Mouse (Mus musculus): Measurements from ENCODE around the gene Hdac5. TPM values are rescaled to one million over a fixed set of nuclear protein-coding genes. Genes with fewer than 3 reads are reported as not detected.

Hdac5 gene
- polyA plus RNA-seq, 1 experiment from 2014 or later: 45.4 TPM

DNA sequence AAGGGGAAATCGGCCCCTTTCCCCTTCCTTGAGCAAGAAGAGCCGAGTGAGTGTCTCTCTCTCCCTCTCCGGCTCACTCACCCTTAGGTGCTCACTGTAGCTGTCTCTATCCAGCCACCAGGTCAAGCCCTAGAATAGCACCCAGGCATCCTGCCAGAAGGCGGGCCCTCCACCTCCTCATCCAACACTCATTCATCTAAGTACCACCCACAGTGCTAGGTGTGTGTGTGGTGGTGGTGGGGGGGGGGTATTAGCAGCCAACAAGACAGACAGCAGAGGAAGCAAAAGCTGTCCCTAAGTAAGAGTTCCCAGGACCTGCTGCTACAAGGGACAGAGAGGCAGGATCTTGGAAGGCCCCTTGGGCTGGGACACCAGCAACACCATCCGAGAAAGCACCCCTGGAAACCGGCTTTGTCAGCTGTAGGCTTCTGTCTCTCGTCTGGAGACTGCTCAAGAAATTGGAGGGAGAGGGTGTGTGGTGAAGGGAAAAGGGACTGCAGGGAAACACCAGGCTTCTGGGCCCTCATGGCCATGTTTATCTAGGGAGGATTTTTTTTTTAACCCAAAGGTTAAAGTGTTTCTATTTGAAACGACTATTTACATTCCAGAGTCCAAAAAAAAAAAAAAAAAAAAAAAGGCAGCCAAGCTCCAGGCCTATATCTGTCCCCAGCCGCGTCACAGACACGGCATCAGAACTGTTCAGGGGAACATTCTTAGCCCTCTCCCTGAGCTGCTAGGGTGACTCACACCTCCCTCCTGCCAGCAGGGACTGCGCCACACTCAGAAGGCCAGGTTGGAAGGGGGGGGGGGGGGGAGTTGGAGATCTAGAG lies 13.7 kb downstream of the Hdac5 start:
- 10% methylated on average over 12 of the region's 12 CpGs for WGBS
- Histone ChIP-seq H3K36me3 (ENCODE audit: control insufficient read depth, insufficient read depth, low read length) (0 out of 2 replicates have a peak, but pooled peaks cover 5% of the 10 kb centered on the region), H3K4me1 (replicated peaks; ENCODE audit: control insufficient read depth, insufficient read depth, low read length) (peaks cover 88% of the 10 kb centered on the region), H3K9ac (ENCODE audit: low read length) (peak overlapping the region; percentile 27), H3K4me2 (ENCODE audit: low read length) (peak overlapping the region; percentile 91), H3K4me3 (ENCODE audit: low read depth, low read length) (peak overlapping the region; percentile 11), H3K27me3 (replicated peaks; ENCODE audit: control insufficient read depth, insufficient read depth, low read length) (no peaks in the 10 kb centered on the region), H3K9me3 (ENCODE audit: control insufficient read depth, low read length) (no peaks in the 10 kb centered on the region), H3K27ac (ENCODE audit: low read depth) (peak overlapping the region; percentile 83)
- ATAC-seq (replicated peaks; ENCODE audit: low FRiP score, low TSS enrichment, low read depth) (peak; percentile 38; the same call in 1 of the 2 replicates), DNase-seq (ENCODE audit: low spot score) (peak; percentile 65)

DNA sequence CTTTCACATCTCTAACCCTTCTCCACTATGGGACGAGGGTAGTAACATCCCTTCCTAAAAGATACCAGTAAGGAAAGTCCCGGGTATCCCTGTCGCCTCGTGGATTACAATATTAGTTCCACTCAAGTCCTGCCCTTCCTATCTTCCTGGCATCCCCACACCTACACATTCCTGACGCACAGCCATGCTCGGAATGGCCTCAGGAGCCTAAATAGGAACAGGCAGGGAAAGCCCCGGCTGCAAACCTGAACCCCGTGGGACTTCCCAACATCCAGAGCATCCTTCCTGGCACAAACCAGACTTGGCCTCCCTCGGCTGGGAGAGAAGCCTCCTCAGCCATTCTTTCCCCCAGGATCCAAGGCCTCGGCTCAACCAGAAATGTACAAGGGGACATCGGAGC lies 14.5 kb downstream of the Hdac5 start:
- Histone ChIP-seq H3K36me3 (ENCODE audit: control insufficient read depth, insufficient read depth, low read length) (0 out of 2 replicates have a peak, but pooled peaks cover 6% of the 10 kb centered on the region), H3K4me2 (ENCODE audit: low read length) (peak overlapping the region; percentile 91), H3K4me3 (ENCODE audit: low read depth, low read length) (no peak overlapping the region), H3K27me3 (replicated peaks; ENCODE audit: control insufficient read depth, insufficient read depth, low read length) (no peaks in the 10 kb centered on the region), H3K9ac (ENCODE audit: low read length) (peak overlapping the region; percentile 27), H3K4me1 (replicated peaks; ENCODE audit: control insufficient read depth, insufficient read depth, low read length) (peaks cover 91% of the 10 kb centered on the region), H3K9me3 (ENCODE audit: control insufficient read depth, low read length) (no peaks in the 10 kb centered on the region), H3K27ac (ENCODE audit: low read depth) (peak overlapping the region; percentile 83)
- no peak for DNase-seq (ENCODE audit: low spot score)
- 54% methylated on average over 11 of the region's 11 CpGs for WGBS
- ATAC-seq (replicated peaks; ENCODE audit: low FRiP score, low TSS enrichment, low read depth): no peak

DNA sequence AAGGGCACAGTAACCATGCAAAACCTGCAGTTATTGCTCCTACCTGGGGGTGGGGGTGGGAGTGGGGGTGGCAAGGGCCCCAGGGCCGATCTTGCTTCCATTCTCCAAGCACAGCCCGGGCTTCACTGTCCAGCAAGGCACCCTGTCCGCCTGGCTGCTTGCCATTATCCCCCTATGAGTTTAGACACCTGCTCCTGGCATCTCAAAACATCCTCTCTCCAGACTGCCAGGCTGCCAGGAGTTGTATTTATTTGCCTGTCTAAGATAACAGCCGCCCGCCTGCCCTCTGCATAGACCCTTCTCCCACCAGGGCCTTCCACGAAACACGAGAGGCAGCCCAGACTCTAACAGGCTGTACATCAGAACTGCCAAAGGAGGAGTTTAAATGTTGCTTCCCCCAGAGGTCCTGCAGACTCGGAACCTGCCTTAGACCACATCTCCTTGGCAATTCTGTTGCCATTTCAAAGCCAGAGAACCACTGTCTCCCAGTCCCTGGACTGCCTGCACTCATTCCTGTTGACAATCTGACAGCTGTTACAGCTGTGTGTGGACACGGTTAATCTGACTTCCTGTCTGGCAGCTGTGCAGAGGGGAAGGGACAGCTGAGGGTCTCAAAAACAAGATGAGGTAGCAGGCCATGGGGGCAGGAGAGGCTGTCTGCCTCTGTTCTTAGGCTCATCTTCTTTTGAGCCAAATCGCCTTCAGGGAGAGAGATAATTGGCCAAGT lies 15.4 kb downstream of the Hdac5 start:
- Histone ChIP-seq H3K27me3 (replicated peaks; ENCODE audit: control insufficient read depth, insufficient read depth, low read length) (no peaks in the 10 kb centered on the region), H3K9ac (ENCODE audit: low read length) (no peak overlapping the region), H3K4me2 (ENCODE audit: low read length) (peak overlapping the region; percentile 91), H3K9me3 (ENCODE audit: control insufficient read depth, low read length) (no peaks in the 10 kb centered on the region), H3K27ac (ENCODE audit: low read depth) (peak overlapping the region; percentile 27; the same call in 1 of the 2 replicates), H3K36me3 (ENCODE audit: control insufficient read depth, insufficient read depth, low read length) (0 out of 2 replicates have a peak, but pooled peaks cover 6% of the 10 kb centered on the region), H3K4me3 (ENCODE audit: low read depth, low read length) (no peak overlapping the region), H3K4me1 (replicated peaks; ENCODE audit: control insufficient read depth, insufficient read depth, low read length) (peaks cover 88% of the 10 kb centered on the region)
- WGBS: 25% methylated on average over 10 of the region's 10 CpGs
- DNase-seq (ENCODE audit: low spot score) (no peak), ATAC-seq (replicated peaks; ENCODE audit: low FRiP score, low TSS enrichment, low read depth) (no peak)

DNA sequence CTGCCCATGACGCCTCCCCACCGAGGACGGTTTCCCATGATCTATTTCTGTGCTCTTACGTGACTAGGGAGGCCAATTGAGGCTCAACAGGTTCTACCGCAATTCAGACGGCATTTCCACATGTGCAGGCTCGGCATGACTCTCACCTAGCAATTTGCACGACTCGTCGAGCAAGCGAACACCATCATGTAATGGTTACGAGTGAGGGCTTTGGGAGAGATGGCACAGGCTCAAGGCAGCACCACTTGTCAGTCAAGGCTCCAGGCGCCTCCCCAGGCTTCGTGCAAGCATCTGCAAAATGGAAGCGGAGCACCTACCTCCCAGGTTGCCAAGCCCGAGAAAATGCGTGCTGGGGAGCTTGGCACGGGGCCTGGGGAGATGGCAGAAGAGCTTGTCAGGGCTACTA lies 18.0 kb downstream of the Hdac5 start:
- DNase-seq (ENCODE audit: low spot score) (no peak), ATAC-seq (replicated peaks; ENCODE audit: low FRiP score, low TSS enrichment, low read depth) (no peak)
- WGBS: 52% methylated on average over 18 of the region's 18 CpGs
- no peaks in the 10 kb centered on the region for H3K27me3 ChIP-seq (replicated peaks; ENCODE audit: control insufficient read depth, insufficient read depth, low read length)
- H3K9ac ChIP-seq (ENCODE audit: low read length): no peak overlapping the region
- no peaks in the 10 kb centered on the region for H3K9me3 ChIP-seq (ENCODE audit: control insufficient read depth, low read length)
- 0 out of 2 replicates have a peak overlapping the region, but pooled peaks have one; percentile 22 for H3K27ac ChIP-seq (ENCODE audit: low read depth)
- H3K4me1 ChIP-seq (replicated peaks; ENCODE audit: control insufficient read depth, insufficient read depth, low read length): peaks cover 85% of the 10 kb centered on the region
- H3K4me3 ChIP-seq (ENCODE audit: low read depth, low read length): no peak overlapping the region
- H3K36me3 ChIP-seq (ENCODE audit: control insufficient read depth, insufficient read depth, low read length): peaks cover 8% of the 10 kb centered on the region
- no peak overlapping the region for H3K4me2 ChIP-seq (ENCODE audit: low read length)

DNA sequence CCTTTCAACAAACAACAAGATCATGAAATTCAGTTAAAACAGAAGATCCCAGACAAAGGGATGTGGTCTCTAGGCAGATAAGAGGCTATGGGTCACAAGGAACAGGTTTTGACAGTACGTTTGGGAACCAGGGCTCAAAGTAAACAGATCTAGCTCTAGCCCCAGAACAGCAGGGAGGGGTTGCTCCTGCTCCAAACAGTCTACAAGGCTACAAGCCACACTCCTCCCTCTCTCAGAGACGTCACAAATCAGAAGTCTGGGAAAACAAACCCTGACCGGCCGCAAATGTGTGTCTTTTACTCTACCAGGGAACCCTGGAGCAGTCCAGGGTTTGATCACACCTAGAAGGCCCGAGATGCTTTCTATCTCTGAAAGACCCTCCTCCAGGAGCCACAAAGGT lies 19.0 kb downstream of the Hdac5 start:
- DNase-seq (ENCODE audit: low spot score): no peak
- Histone ChIP-seq H3K27me3 (replicated peaks; ENCODE audit: control insufficient read depth, insufficient read depth, low read length) (no peaks in the 10 kb centered on the region), H3K27ac (ENCODE audit: low read depth) (no peak overlapping the region), H3K4me1 (replicated peaks; ENCODE audit: control insufficient read depth, insufficient read depth, low read length) (peaks cover 76% of the 10 kb centered on the region), H3K9ac (ENCODE audit: low read length) (no peak overlapping the region), H3K36me3 (ENCODE audit: control insufficient read depth, insufficient read depth, low read length) (peaks cover 17% of the 10 kb centered on the region), H3K4me2 (ENCODE audit: low read length) (no peak overlapping the region), H3K9me3 (ENCODE audit: control insufficient read depth, low read length) (no peaks in the 10 kb centered on the region), H3K4me3 (ENCODE audit: low read depth, low read length) (no peak overlapping the region)
- 27% methylated on average over 5 of the region's 5 CpGs for WGBS
- ATAC-seq (replicated peaks; ENCODE audit: low FRiP score, low TSS enrichment, low read depth): no peak

DNA sequence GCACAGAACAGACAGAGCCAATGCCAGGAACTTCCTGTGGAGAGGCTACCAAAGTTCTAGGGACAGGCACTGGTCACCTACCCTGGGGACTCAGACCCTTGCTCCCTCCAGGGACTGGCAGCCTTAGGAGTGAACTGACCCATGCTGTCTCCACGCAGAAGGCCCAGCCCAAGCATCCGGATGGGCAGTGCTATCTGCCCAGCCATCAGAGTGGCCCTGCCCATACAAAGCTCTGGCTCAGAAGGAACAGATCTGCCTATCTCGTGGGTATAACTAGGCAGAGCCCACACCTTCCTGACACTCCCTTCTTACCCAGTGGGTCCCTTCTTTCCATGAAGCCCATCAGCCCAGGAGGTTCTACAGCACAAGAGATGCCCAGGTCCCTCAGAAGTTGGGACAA lies 19.8 kb downstream of the Hdac5 start:
- ATAC-seq (replicated peaks; ENCODE audit: low FRiP score, low TSS enrichment, low read depth) (no peak), DNase-seq (ENCODE audit: low spot score) (no peak)
- Histone ChIP-seq H3K9me3 (ENCODE audit: control insufficient read depth, low read length) (no peaks in the 10 kb centered on the region), H3K9ac (ENCODE audit: low read length) (no peak overlapping the region), H3K27me3 (replicated peaks; ENCODE audit: control insufficient read depth, insufficient read depth, low read length) (no peaks in the 10 kb centered on the region), H3K36me3 (ENCODE audit: control insufficient read depth, insufficient read depth, low read length) (peaks cover 25% of the 10 kb centered on the region), H3K27ac (ENCODE audit: low read depth) (no peak overlapping the region), H3K4me3 (ENCODE audit: low read depth, low read length) (no peak overlapping the region), H3K4me1 (replicated peaks; ENCODE audit: control insufficient read depth, insufficient read depth, low read length) (peaks cover 68% of the 10 kb centered on the region), H3K4me2 (ENCODE audit: low read length) (no peak overlapping the region)
- WGBS: 75% methylated on average over 3 of the region's 3 CpGs

DNA sequence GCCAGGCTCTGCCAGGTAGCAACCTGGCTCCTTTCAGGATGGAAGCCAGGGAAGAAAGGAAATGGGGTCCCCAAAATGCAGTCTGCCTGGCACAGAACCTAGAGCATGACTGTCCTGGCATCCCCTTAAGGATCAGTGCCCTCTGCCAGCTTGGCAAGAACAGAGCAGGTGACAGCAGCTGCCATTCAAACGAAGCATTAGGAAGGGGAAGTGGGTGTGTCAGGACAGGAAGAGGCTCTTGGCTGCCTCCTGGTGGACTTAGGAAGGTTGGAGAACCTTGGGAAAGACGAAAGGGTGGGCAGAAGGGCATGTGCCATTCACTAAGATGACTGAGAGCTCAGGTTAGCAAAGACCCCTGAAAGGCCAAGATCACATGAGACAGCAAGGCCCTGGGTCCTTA lies 20.2 kb downstream of the Hdac5 start:
- DNase-seq (ENCODE audit: low spot score) (no peak), ATAC-seq (replicated peaks; ENCODE audit: low FRiP score, low TSS enrichment, low read depth) (no peak)
- Histone ChIP-seq H3K4me3 (ENCODE audit: low read depth, low read length) (no peak overlapping the region), H3K9ac (ENCODE audit: low read length) (no peak overlapping the region), H3K4me1 (replicated peaks; ENCODE audit: control insufficient read depth, insufficient read depth, low read length) (peaks cover 64% of the 10 kb centered on the region), H3K36me3 (ENCODE audit: control insufficient read depth, insufficient read depth, low read length) (peaks cover 28% of the 10 kb centered on the region), H3K9me3 (ENCODE audit: control insufficient read depth, low read length) (no peaks in the 10 kb centered on the region), H3K4me2 (ENCODE audit: low read length) (no peak overlapping the region), H3K27ac (ENCODE audit: low read depth) (no peak overlapping the region), H3K27me3 (replicated peaks; ENCODE audit: control insufficient read depth, insufficient read depth, low read length) (no peaks in the 10 kb centered on the region)
- 33% methylated on average over 2 of the region's 2 CpGs for WGBS

DNA sequence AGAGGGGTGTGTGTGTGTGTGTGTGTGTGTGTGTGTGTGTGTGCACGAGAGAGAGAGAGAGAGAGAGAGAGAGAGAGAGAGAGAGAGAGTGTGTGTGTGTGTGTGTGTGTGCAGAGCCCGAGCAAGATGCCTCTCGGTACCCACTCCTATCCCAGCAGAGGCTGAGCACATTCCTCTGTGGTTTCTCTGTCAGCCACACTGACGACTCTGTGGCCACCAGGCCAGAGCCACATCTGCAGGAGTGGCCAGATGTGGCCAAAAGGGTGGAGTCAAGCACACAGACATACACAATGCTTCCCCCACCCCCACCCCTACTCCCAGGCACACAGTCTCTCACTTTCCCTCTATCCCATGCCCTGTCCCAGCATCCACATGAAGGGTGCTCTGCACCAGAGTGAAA lies 21.1 kb downstream of the Hdac5 start:
- Histone ChIP-seq H3K9ac (ENCODE audit: low read length) (no peak overlapping the region), H3K27ac (ENCODE audit: low read depth) (no peak overlapping the region; the same call in 1 of the 2 replicates), H3K9me3 (ENCODE audit: control insufficient read depth, low read length) (no peaks in the 10 kb centered on the region), H3K27me3 (replicated peaks; ENCODE audit: control insufficient read depth, insufficient read depth, low read length) (no peaks in the 10 kb centered on the region), H3K4me1 (replicated peaks; ENCODE audit: control insufficient read depth, insufficient read depth, low read length) (peaks cover 55% of the 10 kb centered on the region), H3K36me3 (ENCODE audit: control insufficient read depth, insufficient read depth, low read length) (peaks cover 37% of the 10 kb centered on the region), H3K4me3 (ENCODE audit: low read depth, low read length) (no peak overlapping the region), H3K4me2 (ENCODE audit: low read length) (no peak overlapping the region)
- 42% methylated on average over 4 of the region's 4 CpGs for WGBS
- DNase-seq (ENCODE audit: low spot score) (no peak), ATAC-seq (replicated peaks; ENCODE audit: low FRiP score, low TSS enrichment, low read depth) (no peak)
